Mouse (Mus musculus): ENCODE data around the gene Rhoj. TPM values are rescaled to one million over a fixed set of nuclear protein-coding genes. Genes with fewer than 3 reads are reported as not detected.

Rhoj gene
- total RNA-seq, 2 experiments from 2014 or later, result 12.1 to 19.9 TPM

Other genes with a start within 250 kb of the Rhoj start
- gene Kcnh5, start 131.0 kb upstream of the Rhoj start, total RNA-seq (2021), result under 1 TPM; 0.10 to 0.13 TPM
- not detected for gene Gphb5, start 108.5 kb downstream of the Rhoj start, total RNA-seq (2021)